Mouse (Mus musculus): ENCODE data around the gene Hba-a2. TPM values are rescaled to one million over a fixed set of nuclear protein-coding genes. Genes with fewer than 3 reads are reported as not detected.

The Hba-a2 gene
- polyA plus RNA-seq, 1 experiment from 2014 or later: 5,936 TPM

GRCm38 (mm10) chr11:32265117-32265738, 31.1 kb upstream of the Hba-a2 start:
- 96% methylated on average over 3 of the region's 3 CpGs for WGBS
- H3K4me1 ChIP-seq (ENCODE audit: control insufficient read depth, insufficient read depth, low read length): peaks cover 5% of the 10 kb centered on the region; the same call in 1 of the 2 replicates
- no peak overlapping the region for H3K4me2 ChIP-seq (ENCODE audit: low read length)
- ATAC-seq (no peak), DNase-seq (ENCODE audit: low spot score) (no peak)
- H3K9me3 ChIP-seq (replicated peaks; ENCODE audit: control insufficient read depth, low read length): no peaks in the 10 kb centered on the region
- H3K9ac ChIP-seq (ENCODE audit: low read length): no peak overlapping the region
- H3K36me3 ChIP-seq (ENCODE audit: control insufficient read depth, insufficient read depth, low read length): peaks cover 8% of the 10 kb centered on the region; the same call in 1 of the 2 replicates
- H3K27ac ChIP-seq (ENCODE audit: low read depth, low read length): no peak overlapping the region
- H3K27me3 ChIP-seq (replicated peaks; ENCODE audit: control insufficient read depth, insufficient read depth, low read length): no peaks in the 10 kb centered on the region
- no peak overlapping the region for H3K4me3 ChIP-seq (ENCODE audit: low read depth, low read length)

- Histone ChIP-seq H3K9ac (ENCODE audit: low read length) (no peak overlapping the region), H3K36me3 (ENCODE audit: control insufficient read depth, insufficient read depth, low read length) (no peaks in the 10 kb centered on the region; the same call in 1 of the 2 replicates), H3K4me1 (ENCODE audit: control insufficient read depth, insufficient read depth, low read length) (peaks cover 5% of the 10 kb centered on the region; the same call in 1 of the 2 replicates), H3K4me2 (ENCODE audit: low read length) (no peak overlapping the region), H3K27me3 (replicated peaks; ENCODE audit: control insufficient read depth, insufficient read depth, low read length) (no peaks in the 10 kb centered on the region), H3K27ac (ENCODE audit: low read depth, low read length) (no peak overlapping the region), H3K9me3 (replicated peaks; ENCODE audit: control insufficient read depth, low read length) (no peaks in the 10 kb centered on the region), H3K4me3 (ENCODE audit: low read depth, low read length) (no peak overlapping the region)
- ATAC-seq (no peak), DNase-seq (ENCODE audit: low spot score) (no peak)
- WGBS: 91% methylated on average over 6 of the region's 6 CpGs
These were observed 30.1 kb upstream of the Hba-a2 start for GRCm38 (mm10) chr11:32266194-32266593.

GRCm38 (mm10) chr11:32266776-32267175, 29.5 kb upstream of the Hba-a2 start:
- Histone ChIP-seq H3K36me3 (ENCODE audit: control insufficient read depth, insufficient read depth, low read length) (no peaks in the 10 kb centered on the region; the same call in 1 of the 2 replicates), H3K27ac (ENCODE audit: low read depth, low read length) (peak overlapping the region; percentile 88; the same call in 1 of the 2 replicates), H3K9ac (ENCODE audit: low read length) (peak overlapping the region; percentile 78), H3K27me3 (replicated peaks; ENCODE audit: control insufficient read depth, insufficient read depth, low read length) (no peaks in the 10 kb centered on the region), H3K4me1 (ENCODE audit: control insufficient read depth, insufficient read depth, low read length) (peaks cover 5% of the 10 kb centered on the region; the same call in 1 of the 2 replicates), H3K4me2 (ENCODE audit: low read length) (peak overlapping the region; percentile 50), H3K4me3 (ENCODE audit: low read depth, low read length) (peak overlapping the region; percentile 47), H3K9me3 (replicated peaks; ENCODE audit: control insufficient read depth, low read length) (no peaks in the 10 kb centered on the region)
- ATAC-seq (no peak; the same call in 1 of the 2 replicates), DNase-seq (ENCODE audit: low spot score) (peak; percentile 6)
- WGBS: 25% methylated on average over 6 of the region's 6 CpGs

- under 1% methylated on average over 54 of the region's 54 CpGs for WGBS
- Histone ChIP-seq H3K9ac (ENCODE audit: low read length) (peak within 1 kb of the TSS; percentile 78), H3K4me1 (ENCODE audit: control insufficient read depth, insufficient read depth, low read length) (peaks cover 5% of the 10 kb centered on the region; the same call in 1 of the 2 replicates), H3K36me3 (ENCODE audit: control insufficient read depth, insufficient read depth, low read length) (no peaks in the 10 kb centered on the region; the same call in 1 of the 2 replicates), H3K4me3 (ENCODE audit: low read depth, low read length) (peak within 1 kb of the TSS; percentile 47), H3K27ac (ENCODE audit: low read depth, low read length) (peak within 1 kb of the TSS; percentile 88), H3K4me2 (ENCODE audit: low read length) (peak within 1 kb of the TSS; percentile 50), H3K9me3 (replicated peaks; ENCODE audit: control insufficient read depth, low read length) (no peaks in the 10 kb centered on the region), H3K27me3 (replicated peaks; ENCODE audit: control insufficient read depth, insufficient read depth, low read length) (no peaks in the 10 kb centered on the region)
- ATAC-seq (peak; percentile 100), DNase-seq (ENCODE audit: low spot score) (peak; percentile 97)
These were observed 29.0 kb upstream of the Hba-a2 start, which contains the start of gene Nprl3 for GRCm38 (mm10) chr11:32267188-32267884. Gene Nprl3, minus strand, starts transcription at chr11:32267707.

- Histone ChIP-seq H3K9ac (ENCODE audit: low read length) (peak overlapping the region; percentile 78), H3K4me3 (ENCODE audit: low read depth, low read length) (peak overlapping the region; percentile 47), H3K27me3 (replicated peaks; ENCODE audit: control insufficient read depth, insufficient read depth, low read length) (no peaks in the 10 kb centered on the region), H3K36me3 (ENCODE audit: control insufficient read depth, insufficient read depth, low read length) (no peaks in the 10 kb centered on the region; the same call in 1 of the 2 replicates), H3K9me3 (replicated peaks; ENCODE audit: control insufficient read depth, low read length) (no peaks in the 10 kb centered on the region), H3K4me2 (ENCODE audit: low read length) (peak overlapping the region; percentile 50), H3K4me1 (ENCODE audit: control insufficient read depth, insufficient read depth, low read length) (peaks cover 5% of the 10 kb centered on the region; the same call in 1 of the 2 replicates), H3K27ac (ENCODE audit: low read depth, low read length) (no peak overlapping the region)
- WGBS: 21% methylated on average over 5 of the region's 5 CpGs
- ATAC-seq (peak; percentile 18), DNase-seq (ENCODE audit: low spot score) (no peak)
These were observed 28.3 kb upstream of the Hba-a2 start for GRCm38 (mm10) chr11:32267964-32268363.

- no peaks in the 10 kb centered on the region for H3K27me3 ChIP-seq (replicated peaks; ENCODE audit: control insufficient read depth, insufficient read depth, low read length)
- DNase-seq (ENCODE audit: low spot score) (no peak), ATAC-seq (no peak)
- H3K9ac ChIP-seq (ENCODE audit: low read length): no peak overlapping the region
- H3K36me3 ChIP-seq (ENCODE audit: control insufficient read depth, insufficient read depth, low read length): no peaks in the 10 kb centered on the region
- H3K4me1 ChIP-seq (ENCODE audit: control insufficient read depth, insufficient read depth, low read length): peaks cover 5% of the 10 kb centered on the region; the same call in 1 of the 2 replicates
- no peak overlapping the region for H3K4me2 ChIP-seq (ENCODE audit: low read length)
- no peak overlapping the region for H3K27ac ChIP-seq (ENCODE audit: low read depth, low read length)
- H3K9me3 ChIP-seq (replicated peaks; ENCODE audit: control insufficient read depth, low read length): no peaks in the 10 kb centered on the region
- 83% methylated on average over 5 of the region's 5 CpGs for WGBS
- no peak overlapping the region for H3K4me3 ChIP-seq (ENCODE audit: low read depth, low read length)
These were observed 27.3 kb upstream of the Hba-a2 start for GRCm38 (mm10) chr11:32268952-32269351.

GRCm38 (mm10) chr11:32271178-32271577, 25.1 kb upstream of the Hba-a2 start:
- peaks cover 5% of the 10 kb centered on the region; the same call in 1 of the 2 replicates for H3K4me1 ChIP-seq (ENCODE audit: control insufficient read depth, insufficient read depth, low read length)
- no peak overlapping the region for H3K4me3 ChIP-seq (ENCODE audit: low read depth, low read length)
- no peak overlapping the region for H3K4me2 ChIP-seq (ENCODE audit: low read length)
- DNase-seq (ENCODE audit: low spot score) (no peak), ATAC-seq (no peak)
- H3K9ac ChIP-seq (ENCODE audit: low read length): no peak overlapping the region
- H3K36me3 ChIP-seq (ENCODE audit: control insufficient read depth, insufficient read depth, low read length): no peaks in the 10 kb centered on the region
- no peaks in the 10 kb centered on the region for H3K27me3 ChIP-seq (replicated peaks; ENCODE audit: control insufficient read depth, insufficient read depth, low read length)
- H3K27ac ChIP-seq (ENCODE audit: low read depth, low read length): no peak overlapping the region
- no peaks in the 10 kb centered on the region for H3K9me3 ChIP-seq (replicated peaks; ENCODE audit: control insufficient read depth, low read length)
- 43% methylated on average over 4 of the region's 4 CpGs for WGBS

- Histone ChIP-seq H3K27ac (ENCODE audit: low read depth, low read length) (no peak within 1 kb of the TSS), H3K9me3 (replicated peaks; ENCODE audit: control insufficient read depth, low read length) (no peaks in the 10 kb centered on the region), H3K36me3 (ENCODE audit: control insufficient read depth, insufficient read depth, low read length) (no peaks in the 10 kb centered on the region), H3K4me3 (ENCODE audit: low read depth, low read length) (no peak within 1 kb of the TSS), H3K9ac (ENCODE audit: low read length) (no peak within 1 kb of the TSS), H3K27me3 (replicated peaks; ENCODE audit: control insufficient read depth, insufficient read depth, low read length) (no peaks in the 10 kb centered on the region), H3K4me1 (ENCODE audit: control insufficient read depth, insufficient read depth, low read length) (no peaks in the 10 kb centered on the region), H3K4me2 (ENCODE audit: low read length) (no peak within 1 kb of the TSS)
- ATAC-seq (no peak), DNase-seq (ENCODE audit: low spot score) (no peak)
- WGBS: 69% methylated on average over 3 of the region's 3 CpGs
These were observed 19.9 kb upstream of the Hba-a2 start, which contains the start of gene Hba-x for GRCm38 (mm10) chr11:32276347-32276746. Gene Hba-x, plus strand, starts transcription at chr11:32276400.
